Mouse (Mus musculus): ENCODE measurements around the gene Bmp7.
A peak's percentile ranks its signal among the peaks of the same experiment; 100 is the strongest.

Gene Bmp7

DNA sequence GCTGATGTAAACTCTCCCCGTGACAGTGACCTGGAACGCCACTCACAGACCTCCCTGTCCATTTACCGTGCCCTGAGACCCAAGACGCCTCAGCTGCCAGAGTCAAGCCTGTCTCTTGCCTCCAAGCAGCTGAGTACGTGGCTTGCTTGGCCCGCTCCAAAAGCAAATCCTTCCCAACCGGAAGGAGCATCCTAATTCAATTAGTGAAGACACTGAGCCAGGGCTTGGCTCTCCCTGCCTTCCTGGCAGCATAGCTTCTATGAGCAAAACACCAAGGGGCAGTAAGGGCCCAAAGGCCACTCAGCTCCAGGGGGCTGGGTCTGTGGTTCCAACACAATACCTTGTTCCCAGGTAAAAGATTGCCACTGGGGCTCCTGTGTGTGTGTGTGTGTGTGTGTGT, 34.6 kb upstream of the Bmp7 start:
- H3K4me1 ChIP-seq (replicated peaks; ENCODE audit: low read depth, low read length) = peaks cover 32% of the 10 kb centered on the region
- H3K36me3 ChIP-seq (ENCODE audit: insufficient read depth, low read length) = no peaks in the 10 kb centered on the region
- TF ChIP-seq NANOG (IDR thresholded peaks at IDR 0.05; ENCODE audit: borderline replicate concordance, low read length) (no peak), CTCF (conservative IDR thresholded peaks at IDR 0.05; ENCODE audit: low read length) (no peak)
- peaks cover 31% of the 10 kb centered on the region for H3K27me3 ChIP-seq (ENCODE audit: insufficient read depth, low read length)
- no peaks in the 10 kb centered on the region for H3K9me3 ChIP-seq (ENCODE audit: low read length)
- no peak overlapping the region for H3K4me3 ChIP-seq (replicated peaks; ENCODE audit: low read length)

DNA sequence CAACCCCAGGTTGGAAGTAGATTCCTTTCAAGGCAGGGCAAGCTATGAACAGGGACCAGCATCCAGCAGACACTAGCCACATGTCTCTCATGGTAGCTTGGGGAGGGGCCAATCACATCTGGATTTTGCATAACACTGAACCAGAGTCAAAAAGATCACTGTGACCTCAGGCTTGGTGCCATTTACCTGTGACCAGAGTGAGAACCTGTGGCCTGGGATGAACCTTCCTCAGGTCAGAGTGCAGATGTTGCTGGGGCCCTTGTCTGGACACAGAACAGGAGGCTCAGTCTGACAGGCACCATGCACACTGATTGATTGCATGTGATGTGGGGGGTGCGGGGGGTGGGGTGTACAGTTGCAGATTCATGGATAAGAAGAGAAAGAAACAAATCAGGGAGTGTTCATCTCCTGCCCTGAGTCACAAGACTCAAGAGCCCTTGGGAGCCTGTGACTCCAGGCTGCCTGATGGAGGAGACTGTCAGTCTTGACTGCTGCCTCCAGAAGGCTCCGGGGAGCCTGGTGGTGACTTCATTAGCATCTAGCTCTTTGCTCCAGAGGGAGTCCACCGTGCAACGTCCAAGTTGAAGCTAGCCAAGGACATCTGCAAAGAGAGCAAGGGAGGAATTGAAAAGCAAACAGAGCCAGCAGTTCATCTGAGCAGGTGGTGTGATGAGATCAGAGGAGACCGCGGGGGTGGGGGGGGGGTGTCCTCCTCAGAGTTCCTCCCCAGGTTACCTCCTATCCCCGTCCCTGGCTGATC, 33.9 kb upstream of the Bmp7 start:
- Histone ChIP-seq H3K4me1 (replicated peaks; ENCODE audit: low read depth, low read length) (peaks cover 32% of the 10 kb centered on the region), H3K4me3 (replicated peaks; ENCODE audit: low read length) (no peak overlapping the region), H3K36me3 (ENCODE audit: insufficient read depth, low read length) (no peaks in the 10 kb centered on the region), H3K9me3 (ENCODE audit: low read length) (no peaks in the 10 kb centered on the region), H3K27me3 (ENCODE audit: insufficient read depth, low read length) (peaks cover 31% of the 10 kb centered on the region)
- TF ChIP-seq POU5F1 (IDR thresholded peaks at IDR 0.05; ENCODE audit: borderline replicate concordance, low read length) = no peak
- no peak for TF ChIP-seq NANOG (IDR thresholded peaks at IDR 0.05; ENCODE audit: borderline replicate concordance, low read length)
- TF ChIP-seq CTCF (conservative IDR thresholded peaks at IDR 0.05; ENCODE audit: low read length) = no peak

DNA sequence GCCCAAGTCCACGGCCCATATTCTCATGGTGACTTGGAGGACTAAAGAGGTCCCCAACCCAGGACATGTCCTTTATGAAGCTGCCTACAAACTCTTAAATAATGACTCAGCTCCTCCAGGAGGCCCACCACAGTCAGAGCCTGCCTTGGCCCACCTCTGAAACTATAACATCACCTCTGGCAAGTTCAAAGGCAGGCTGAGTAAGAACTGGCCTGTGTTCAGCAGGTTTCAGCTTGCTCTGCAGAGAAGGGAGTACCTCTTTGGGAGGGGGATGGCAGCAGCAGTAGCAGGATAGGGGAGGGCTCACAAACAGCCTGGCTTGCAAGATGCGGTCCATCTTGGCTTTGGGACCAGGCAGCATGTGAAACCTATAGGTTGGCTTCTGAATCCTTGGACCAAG, 31.7 kb upstream of the Bmp7 start:
- Histone ChIP-seq H3K9me3 (ENCODE audit: low read length) (no peaks in the 10 kb centered on the region), H3K4me1 (replicated peaks; ENCODE audit: low read depth, low read length) (peaks cover 19% of the 10 kb centered on the region), H3K4me3 (replicated peaks; ENCODE audit: low read length) (no peak overlapping the region), H3K36me3 (ENCODE audit: insufficient read depth, low read length) (no peaks in the 10 kb centered on the region), H3K27me3 (ENCODE audit: insufficient read depth, low read length) (peaks cover 19% of the 10 kb centered on the region)
- TF ChIP-seq POU5F1 (IDR thresholded peaks at IDR 0.05; ENCODE audit: borderline replicate concordance, low read length) = no peak
- TF ChIP-seq NANOG (IDR thresholded peaks at IDR 0.05; ENCODE audit: borderline replicate concordance, low read length) = no peak
- TF ChIP-seq CTCF (conservative IDR thresholded peaks at IDR 0.05; ENCODE audit: low read length) = no peak

DNA sequence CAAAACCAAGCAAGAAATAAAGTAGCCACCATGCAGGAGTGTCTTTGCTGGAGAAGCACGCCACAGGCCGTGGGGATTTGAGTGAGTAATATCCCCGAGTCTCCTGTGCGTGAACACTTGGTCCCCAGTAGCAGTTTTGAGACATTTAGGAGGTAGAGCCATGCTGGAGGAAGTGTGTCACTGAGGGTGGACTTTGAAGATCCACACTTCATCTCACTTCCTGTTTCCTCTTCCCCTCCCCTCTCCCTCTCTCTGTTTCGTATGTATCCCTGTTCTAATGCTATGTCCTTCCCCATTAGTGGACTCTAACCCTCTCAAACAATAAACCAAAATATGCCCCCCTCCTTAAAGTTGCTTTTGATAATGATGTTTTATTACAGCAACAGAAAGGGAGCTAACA, 26.4 kb upstream of the Bmp7 start:
- TF ChIP-seq CTCF (conservative IDR thresholded peaks at IDR 0.05; ENCODE audit: low read length) = no peak

DNA sequence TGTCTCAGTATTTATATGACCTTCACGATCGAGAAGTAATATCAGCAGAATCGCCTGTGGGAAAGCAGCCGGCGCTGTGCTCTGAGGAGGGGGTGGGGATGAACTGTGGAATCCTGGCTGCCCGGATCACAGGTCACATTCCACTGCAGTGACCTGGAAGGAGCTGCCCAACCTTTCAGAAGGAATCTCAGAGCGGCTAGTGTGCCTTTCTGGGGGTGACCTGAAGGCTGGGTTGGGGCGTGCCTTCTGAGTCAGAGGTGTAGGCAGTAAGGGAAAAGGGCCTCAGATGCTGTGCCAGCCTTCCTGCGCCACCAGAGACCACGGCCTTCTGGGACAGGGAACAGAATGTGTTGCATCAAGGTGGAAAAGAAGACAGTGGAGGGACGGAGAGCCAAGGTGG, 25.1 kb upstream of the Bmp7 start:
- Histone ChIP-seq H3K27me3 (ENCODE audit: insufficient read depth, low read length) (peaks cover 29% of the 10 kb centered on the region), H3K36me3 (ENCODE audit: insufficient read depth, low read length) (no peaks in the 10 kb centered on the region), H3K4me1 (replicated peaks; ENCODE audit: low read depth, low read length) (no peaks in the 10 kb centered on the region; the same call in 1 of the 2 replicates), H3K4me3 (replicated peaks; ENCODE audit: low read length) (no peak overlapping the region), H3K9me3 (ENCODE audit: low read length) (peaks cover 4% of the 10 kb centered on the region)
- TF ChIP-seq NANOG (IDR thresholded peaks at IDR 0.05; ENCODE audit: borderline replicate concordance, low read length) (no peak), CTCF (conservative IDR thresholded peaks at IDR 0.05; ENCODE audit: low read length) (no peak), POU5F1 (IDR thresholded peaks at IDR 0.05; ENCODE audit: borderline replicate concordance, low read length) (no peak)

More for the DNA sequence above, 26.4 kb upstream of the Bmp7 start:
- Histone ChIP-seq H3K36me3 (ENCODE audit: insufficient read depth, low read length) (no peaks in the 10 kb centered on the region), H3K9me3 (ENCODE audit: low read length) (no peaks in the 10 kb centered on the region), H3K4me3 (replicated peaks; ENCODE audit: low read length) (no peak overlapping the region), H3K4me1 (replicated peaks; ENCODE audit: low read depth, low read length) (no peaks in the 10 kb centered on the region; the same call in 1 of the 2 replicates), H3K27me3 (ENCODE audit: insufficient read depth, low read length) (peaks cover 24% of the 10 kb centered on the region)

DNA sequence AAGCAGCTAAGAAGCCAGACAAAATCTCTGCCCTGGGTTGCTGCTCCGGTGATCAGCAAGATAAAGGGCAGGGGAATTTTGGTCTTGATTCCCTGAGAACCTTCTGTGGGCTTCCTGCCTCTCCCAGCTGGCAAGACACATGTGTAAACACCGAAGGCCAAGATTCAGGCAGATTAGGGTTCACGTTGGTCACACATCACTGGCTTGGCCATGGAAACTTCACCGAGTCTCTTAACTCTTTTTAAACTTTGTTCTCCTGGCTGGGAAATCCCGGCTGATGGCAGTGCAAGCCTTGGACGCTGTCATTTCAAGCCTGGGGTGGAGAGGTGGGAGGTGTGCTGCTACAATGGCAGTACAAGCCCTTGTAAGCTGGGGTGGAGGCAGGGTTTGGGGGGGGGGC, 21.1 kb upstream of the Bmp7 start:
- peaks cover 25% of the 10 kb centered on the region for H3K27me3 ChIP-seq (ENCODE audit: insufficient read depth, low read length)
- TF ChIP-seq CTCF (conservative IDR thresholded peaks at IDR 0.05; ENCODE audit: low read length) (no peak), POU5F1 (IDR thresholded peaks at IDR 0.05; ENCODE audit: borderline replicate concordance, low read length) (no peak), NANOG (IDR thresholded peaks at IDR 0.05; ENCODE audit: borderline replicate concordance, low read length) (no peak)
- H3K4me1 ChIP-seq (replicated peaks; ENCODE audit: low read depth, low read length) = peaks cover 5% of the 10 kb centered on the region
- peaks cover 19% of the 10 kb centered on the region for H3K9me3 ChIP-seq (ENCODE audit: low read length)
- H3K4me3 ChIP-seq (replicated peaks; ENCODE audit: low read length) = no peak overlapping the region
- H3K36me3 ChIP-seq (ENCODE audit: insufficient read depth, low read length) = no peaks in the 10 kb centered on the region

DNA sequence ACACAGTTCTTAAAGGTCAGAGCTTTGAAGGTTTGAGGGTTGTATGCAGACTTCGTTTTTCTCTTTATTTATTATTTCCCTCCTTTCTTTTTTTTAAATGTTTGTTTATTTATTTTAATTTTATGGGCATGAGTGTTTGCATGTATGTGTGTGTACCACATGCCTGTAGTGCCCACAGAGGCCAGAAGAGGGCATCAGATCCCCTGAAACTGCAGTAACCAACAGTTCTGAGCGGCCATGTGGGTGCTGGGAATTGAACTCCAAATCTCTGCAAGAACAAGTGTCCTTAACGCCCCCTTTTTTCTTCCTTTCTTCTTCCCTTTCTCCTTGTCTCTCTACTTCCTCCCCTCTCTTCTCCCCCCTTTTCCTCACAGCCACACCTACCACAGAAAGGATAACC, 20.2 kb upstream of the Bmp7 start:
- H3K9me3 ChIP-seq (ENCODE audit: low read length) = peaks cover 27% of the 10 kb centered on the region
- TF ChIP-seq CTCF (conservative IDR thresholded peaks at IDR 0.05; ENCODE audit: low read length) = peak; percentile 40
- no peak for TF ChIP-seq POU5F1 (IDR thresholded peaks at IDR 0.05; ENCODE audit: borderline replicate concordance, low read length)
- no peak for TF ChIP-seq NANOG (IDR thresholded peaks at IDR 0.05; ENCODE audit: borderline replicate concordance, low read length)
- H3K4me3 ChIP-seq (replicated peaks; ENCODE audit: low read length) = no peak overlapping the region

DNA sequence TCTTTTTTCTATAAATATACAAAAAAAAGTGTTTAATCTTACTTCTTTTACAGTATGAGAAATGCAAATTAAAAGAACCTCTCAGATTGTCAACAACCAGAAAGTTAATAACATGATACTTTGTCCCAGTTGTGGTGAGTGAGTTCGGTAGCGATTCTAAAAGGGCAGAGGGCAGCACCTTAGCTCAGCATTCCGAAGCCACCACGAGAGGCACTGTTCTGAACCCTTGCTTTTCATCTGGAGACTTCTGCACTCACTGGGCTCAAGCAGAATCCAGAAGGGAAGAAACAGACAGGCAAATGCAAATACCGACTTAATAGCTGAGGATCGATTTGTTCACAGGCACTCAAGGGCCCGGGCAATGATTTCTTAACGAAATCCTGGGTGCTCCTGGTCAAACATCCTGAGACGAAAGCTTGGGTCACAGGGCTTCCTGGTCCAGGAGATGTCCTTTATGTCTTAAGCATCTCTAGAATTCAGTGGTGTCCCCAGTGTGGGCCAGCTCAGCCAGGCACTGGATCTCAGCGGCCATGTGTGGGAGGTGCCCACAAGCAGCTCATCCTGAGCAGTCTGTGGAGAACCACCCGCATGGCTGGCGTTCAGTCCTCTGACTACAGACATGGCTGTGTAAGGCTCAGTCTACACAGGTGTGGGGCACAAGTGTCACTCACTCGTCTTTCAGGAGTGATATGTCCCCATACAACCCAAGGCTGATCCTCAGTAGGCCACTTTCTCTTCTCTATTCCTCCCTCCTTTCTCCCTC, 19.1 kb upstream of the Bmp7 start:
- TF ChIP-seq CTCF (conservative IDR thresholded peaks at IDR 0.05; ENCODE audit: low read length) = peak; percentile 13; the same call in 1 of the 2 replicates
- no peak for TF ChIP-seq NANOG (IDR thresholded peaks at IDR 0.05; ENCODE audit: borderline replicate concordance, low read length)
- Histone ChIP-seq H3K4me3 (replicated peaks; ENCODE audit: low read length) (no peak overlapping the region), H3K36me3 (ENCODE audit: insufficient read depth, low read length) (no peaks in the 10 kb centered on the region), H3K9me3 (ENCODE audit: low read length) (peaks cover 27% of the 10 kb centered on the region), H3K27me3 (ENCODE audit: insufficient read depth, low read length) (peaks cover 25% of the 10 kb centered on the region), H3K4me1 (replicated peaks; ENCODE audit: low read depth, low read length) (peaks cover 5% of the 10 kb centered on the region)

More for the DNA sequence above, 20.2 kb upstream of the Bmp7 start:
- H3K4me1 ChIP-seq (replicated peaks; ENCODE audit: low read depth, low read length) = peaks cover 5% of the 10 kb centered on the region
- peaks cover 25% of the 10 kb centered on the region for H3K27me3 ChIP-seq (ENCODE audit: insufficient read depth, low read length)
- no peaks in the 10 kb centered on the region for H3K36me3 ChIP-seq (ENCODE audit: insufficient read depth, low read length)
